Mouse (Mus musculus): ENCODE data around the gene Dtx2.

Gene Dtx2

DNA sequence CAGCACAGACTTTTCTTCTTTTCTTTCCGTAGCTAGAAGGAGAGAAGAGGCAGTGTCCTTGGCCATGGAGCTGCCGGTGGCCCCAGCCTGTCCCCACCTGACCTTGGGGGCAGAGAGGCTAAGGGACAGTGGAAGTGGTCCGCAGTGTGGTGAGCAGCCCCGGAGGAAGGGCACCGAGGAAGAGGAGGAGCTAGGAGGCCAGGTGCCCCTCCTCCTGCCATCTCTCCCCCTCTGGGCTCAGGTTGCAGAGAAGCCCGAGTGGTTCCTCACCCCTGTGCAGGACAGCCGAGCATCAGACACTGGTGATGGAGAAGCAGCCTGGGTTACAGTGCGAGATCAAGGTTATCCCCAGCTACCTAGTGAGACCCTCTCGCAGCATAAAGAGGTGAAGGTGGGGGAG, 20.2 kb upstream of the Dtx2 start, which contains the start of gene Ssc4d:
Ssc4d (minus strand) TSS at position 167 of the 400 bp plus-strand sequence.
- in situ Hi-C loops (cut with MboI, MseI), result no loop called here

GRCm38 (mm10) chr5:135975893-135976668, 18.5 kb upstream of the Dtx2 start:
- in situ Hi-C loops (cut with MboI, MseI), result no loop called here

- in situ Hi-C loops (cut with MboI, MseI), result no loop called here
These were observed 15.2 kb upstream of the Dtx2 start for GRCm38 (mm10) chr5:135979381-135979780.

DNA sequence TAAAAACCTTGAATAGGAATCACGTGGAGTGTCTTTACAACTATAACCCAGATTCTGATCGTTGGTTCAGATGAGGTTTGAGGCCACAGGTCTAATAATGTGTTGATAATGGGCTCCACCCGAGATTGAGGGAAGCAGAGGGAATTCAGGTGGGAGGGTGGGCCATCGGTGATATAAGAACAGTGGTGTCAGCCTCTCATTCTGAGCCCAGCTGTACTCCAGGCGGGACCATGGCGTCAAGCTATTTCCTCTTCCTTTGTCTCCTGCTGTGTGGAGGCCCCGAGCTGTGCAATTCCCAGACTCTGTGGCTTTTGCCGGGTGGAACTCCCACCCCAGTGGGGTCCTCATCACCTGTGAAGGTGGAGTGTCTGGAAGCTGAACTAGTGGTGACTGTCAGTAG, 14.7 kb upstream of the Dtx2 start, which contains the start of gene Zp3:
Zp3 (plus strand) TSS at position 196 of the 400 bp plus-strand sequence.
- in situ Hi-C loops (cut with MboI, MseI), result loop anchor here (5.0 kb wide), 1 partner anchor 77 kb away; no protein-coding TSS in a partner anchor

DNA sequence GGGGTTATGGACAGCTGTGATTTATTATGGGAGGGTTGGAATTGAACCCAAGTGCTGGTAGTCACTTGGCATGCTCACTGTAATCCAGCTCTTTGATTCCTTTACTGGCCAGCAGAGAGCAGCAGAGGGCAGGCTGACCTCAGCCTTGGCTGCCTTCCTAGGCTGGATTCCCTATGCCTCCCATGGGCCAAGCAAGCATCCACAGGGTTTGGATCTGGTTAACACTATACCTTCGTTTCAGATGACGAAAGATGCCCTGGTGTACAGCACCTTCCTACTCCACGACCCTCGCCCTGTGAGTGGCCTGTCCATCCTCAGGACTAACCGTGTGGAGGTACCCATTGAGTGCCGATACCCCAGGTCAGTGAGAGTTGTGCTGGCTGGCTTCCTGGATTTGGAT, 12.2 kb upstream of the Dtx2 start:
- in situ Hi-C loops (cut with MboI, MseI), result loop anchor here (5.0 kb wide), 1 partner anchor 75 kb away; no protein-coding TSS in a partner anchor

- in situ Hi-C loops (cut with MboI, MseI), result loop anchor here (5.0 kb wide), 1 partner anchor 73 kb away; no protein-coding TSS in a partner anchor
These were observed 10.0 kb upstream of the Dtx2 start for GRCm38 (mm10) chr5:135984546-135985044.

- in situ Hi-C loops (cut with MboI, MseI), result no loop called here
These were observed 7.4 kb upstream of the Dtx2 start for GRCm38 (mm10) chr5:135987248-135987647.

- in situ Hi-C loops (cut with MboI, MseI), result no loop called here
These were observed 4.0 kb upstream of the Dtx2 start for GRCm38 (mm10) chr5:135990601-135991000.

- in situ Hi-C loops (cut with MboI, MseI), result no loop called here
These were observed 1.1 kb upstream of the Dtx2 start for GRCm38 (mm10) chr5:135993381-135993965.

- in situ Hi-C loops (cut with MboI, MseI), result no loop called here
These were observed 270 bp upstream of the Dtx2 start for GRCm38 (mm10) chr5:135994335-135994724.

DNA sequence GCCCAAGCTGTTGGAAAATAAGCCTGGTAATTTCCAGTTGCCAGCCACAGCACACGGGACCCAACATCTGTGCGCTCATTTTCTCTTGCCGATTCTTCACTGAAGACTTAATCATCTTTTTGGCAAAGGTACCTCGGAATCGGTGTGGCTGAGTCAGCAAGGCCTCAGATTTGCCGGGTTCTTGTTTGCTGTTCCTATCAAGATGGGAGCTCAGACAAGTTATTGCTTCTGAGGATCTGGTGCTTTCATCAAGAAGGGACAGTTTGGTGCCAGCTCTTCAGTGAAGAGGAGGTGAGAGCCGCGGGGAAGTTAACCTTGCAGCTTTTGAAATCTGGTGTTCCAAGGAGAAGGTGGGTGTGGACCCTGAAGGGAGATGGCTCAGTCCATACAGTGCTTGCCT, 1.6 kb downstream of the Dtx2 start:
- in situ Hi-C loops (cut with MboI, MseI), result no loop called here

DNA sequence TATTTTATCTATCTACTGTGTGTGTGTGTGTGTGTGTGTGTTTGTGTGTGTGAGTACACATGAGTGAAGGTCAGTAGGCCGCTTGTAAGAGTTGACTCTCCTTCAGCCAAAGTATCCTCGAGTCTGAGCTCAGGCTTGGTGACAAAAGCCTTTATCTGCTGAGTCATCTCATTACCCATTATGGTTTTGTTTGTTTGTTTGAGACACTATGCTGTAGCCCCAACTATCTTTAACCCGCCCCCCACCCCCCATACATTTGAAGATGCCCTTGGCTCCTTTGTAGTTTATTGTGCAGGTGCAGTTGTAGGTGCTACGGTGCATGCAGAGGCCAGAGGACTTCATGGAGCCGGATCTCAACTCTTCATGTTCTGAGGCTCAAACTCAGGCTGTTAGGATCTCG, 6.6 kb downstream of the Dtx2 start:
- in situ Hi-C loops (cut with MboI, MseI), result no loop called here

DNA sequence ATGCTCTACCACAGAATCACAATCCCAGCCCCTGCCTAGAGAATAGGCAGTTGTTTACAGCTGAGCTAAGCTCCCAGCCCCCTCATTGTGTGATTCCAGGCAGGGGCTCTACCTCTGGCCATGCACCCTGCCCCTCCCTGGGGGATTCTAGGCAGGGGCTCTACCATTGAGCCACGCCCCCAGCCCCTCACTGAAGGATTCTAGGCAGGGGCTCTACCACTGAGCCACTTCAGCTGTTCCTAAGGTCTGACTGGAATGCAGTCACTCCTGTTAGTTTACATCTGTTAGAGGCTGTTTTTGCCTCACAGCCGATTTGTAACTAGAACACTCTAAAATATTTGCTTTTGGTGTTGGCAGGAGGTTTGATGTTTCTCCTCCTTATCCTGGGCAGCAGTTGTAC, 7.7 kb downstream of the Dtx2 start:
- in situ Hi-C loops (cut with MboI, MseI), result no loop called here

- in situ Hi-C loops (cut with MboI, MseI), result no loop called here
These were observed 8.2 kb downstream of the Dtx2 start for GRCm38 (mm10) chr5:136002751-136003151.

DNA sequence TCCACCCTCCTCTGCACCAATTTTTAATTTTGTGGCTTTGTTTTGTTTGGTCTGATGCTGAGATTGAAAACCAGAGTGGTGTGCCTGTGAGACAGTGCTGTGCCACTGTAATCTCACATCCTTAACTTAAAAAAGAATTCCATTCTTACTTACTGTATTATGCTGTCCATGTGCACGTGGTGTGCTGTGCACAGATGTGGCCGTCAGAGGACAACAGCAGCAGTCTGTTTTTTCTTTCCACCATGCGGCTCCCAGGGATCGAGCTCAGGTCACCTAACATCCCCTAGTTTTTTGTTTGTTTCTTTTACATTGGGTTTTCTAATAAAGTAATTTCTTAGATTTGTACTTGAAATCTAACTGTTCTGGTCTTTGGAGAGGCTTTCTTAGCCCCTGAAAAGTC, 9.9 kb downstream of the Dtx2 start:
- in situ Hi-C loops (cut with MboI, MseI), result no loop called here

- in situ Hi-C loops (cut with MboI, MseI), result no loop called here
These were observed 13.1 kb downstream of the Dtx2 start for GRCm38 (mm10) chr5:136007745-136008144.

DNA sequence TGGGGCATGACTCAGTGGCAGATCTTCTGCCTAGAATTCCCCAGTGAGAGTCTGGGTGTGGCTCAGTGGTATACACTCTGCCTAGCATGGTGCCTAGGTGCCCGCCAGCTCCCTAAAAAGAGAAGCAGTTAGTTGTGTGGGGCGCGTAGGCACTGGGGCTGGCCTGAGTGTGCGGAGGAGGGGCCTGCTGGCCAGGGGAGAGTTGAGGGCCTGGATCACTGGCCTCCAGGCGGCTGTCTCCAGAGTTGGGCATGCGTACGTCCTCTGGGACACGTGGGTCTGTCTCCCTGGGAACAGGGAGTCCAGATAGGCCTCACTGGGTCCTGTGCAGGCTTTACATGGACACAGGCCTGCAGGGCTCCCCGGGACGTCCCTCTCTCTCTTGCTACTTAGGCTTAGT, 20.3 kb downstream of the Dtx2 start:
- in situ Hi-C loops (cut with MboI, MseI), result no loop called here

GRCm38 (mm10) chr5:136015586-136015985, 21.0 kb downstream of the Dtx2 start:
- in situ Hi-C loops (cut with MboI, MseI), result no loop called here

DNA sequence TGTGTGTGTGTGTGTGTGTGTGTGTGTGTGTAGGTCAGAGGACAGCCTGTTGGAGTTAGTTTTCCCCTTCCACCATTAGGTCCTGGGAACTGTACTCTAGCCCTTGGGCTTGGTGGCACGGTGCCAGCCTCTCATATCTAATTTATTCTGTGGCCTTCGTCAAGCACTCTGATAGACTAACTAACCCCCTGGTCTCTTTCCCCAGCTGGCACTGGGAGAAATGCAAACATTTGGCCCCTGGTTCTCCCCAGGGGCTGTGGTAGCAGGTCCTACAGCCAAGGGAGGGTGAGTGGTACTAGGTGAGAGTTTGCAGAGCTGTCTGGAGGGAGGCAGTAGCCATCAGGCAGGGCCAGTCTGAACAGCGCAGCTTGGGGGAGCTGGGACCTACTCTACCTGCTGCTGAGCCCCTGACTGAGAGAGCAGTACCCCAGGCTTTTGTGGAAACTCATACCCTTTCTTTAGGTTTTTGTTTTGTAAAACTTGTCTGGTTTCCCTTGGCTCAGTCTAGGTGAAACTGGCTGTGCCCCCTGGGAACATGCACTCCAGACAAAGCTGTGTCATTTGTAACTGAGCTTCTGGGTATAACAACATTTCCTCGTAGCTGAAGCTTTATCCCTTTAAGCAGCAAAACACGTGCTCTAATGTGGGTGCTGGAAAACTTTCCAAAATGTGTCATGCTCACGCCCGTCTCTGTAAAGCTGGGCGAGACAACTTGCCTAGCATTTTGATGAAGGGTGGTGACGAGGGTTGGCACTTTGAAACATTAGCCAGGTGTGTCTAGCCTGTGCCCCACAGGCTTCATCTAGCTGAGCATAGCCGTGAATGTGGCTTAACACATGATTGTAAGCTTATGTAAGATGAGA, 21.6 kb downstream of the Dtx2 start:
- in situ Hi-C loops (cut with MboI, MseI), result no loop called here

DNA sequence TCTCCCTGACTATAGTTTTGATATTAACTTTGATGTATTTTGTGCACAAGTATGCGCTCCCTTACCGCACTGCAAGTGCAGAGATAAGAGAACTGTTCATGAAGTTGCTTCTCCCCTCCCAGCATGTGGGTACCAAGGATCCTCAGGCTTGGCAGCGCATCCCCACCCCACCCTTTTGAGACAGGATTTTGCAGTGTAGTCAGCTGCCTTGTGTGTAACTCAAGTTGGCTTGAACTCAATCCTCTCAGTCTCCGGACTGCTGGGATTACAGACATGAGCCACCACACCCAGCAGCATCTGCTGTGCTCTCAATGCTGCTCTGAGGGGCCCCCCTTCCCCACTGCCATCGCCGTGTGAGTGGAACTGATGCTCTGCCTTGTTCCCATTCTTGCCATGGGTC, 22.7 kb downstream of the Dtx2 start:
- in situ Hi-C loops (cut with MboI, MseI), result no loop called here

DNA sequence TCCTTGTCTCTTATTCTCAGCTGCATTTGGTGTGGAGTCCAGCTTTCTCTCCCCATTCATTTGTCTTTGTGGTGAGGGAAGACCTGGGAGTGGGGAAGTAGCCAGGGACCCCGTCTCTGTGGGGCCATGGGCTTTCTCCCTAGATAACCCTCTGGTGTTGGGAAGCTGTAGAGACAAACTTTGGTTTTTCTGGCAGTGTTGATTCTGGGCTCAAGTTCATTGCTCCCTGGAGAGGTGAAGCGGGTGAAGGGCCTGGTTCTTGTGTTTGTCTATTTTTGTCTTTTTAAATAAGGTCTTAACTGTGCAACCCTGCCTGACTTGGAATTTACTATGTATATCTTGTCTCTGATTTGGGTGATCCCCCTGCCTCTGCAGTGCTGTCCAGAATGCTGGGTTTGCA, 24.1 kb downstream of the Dtx2 start:
- in situ Hi-C loops (cut with MboI, MseI), result no loop called here

DNA sequence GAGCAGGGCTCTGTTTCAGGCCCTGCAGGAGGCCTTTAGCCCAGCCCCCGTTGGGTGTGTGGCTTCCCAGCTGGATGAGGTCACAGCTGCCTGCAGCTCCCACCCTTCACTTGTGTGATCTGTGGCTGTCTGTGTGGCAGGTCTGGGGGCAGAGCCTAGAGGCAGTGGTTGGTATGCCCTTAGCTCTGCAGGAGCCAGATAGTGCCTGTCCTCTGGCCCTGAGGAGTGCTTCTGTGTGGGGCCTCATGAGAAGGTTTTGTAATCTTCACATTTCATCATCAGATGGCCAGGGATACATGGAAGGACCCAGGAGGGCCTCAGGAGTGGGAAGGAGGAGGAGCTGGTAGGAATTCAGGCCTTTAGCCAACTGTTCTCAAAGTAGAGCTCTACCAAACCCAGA, 25.3 kb downstream of the Dtx2 start:
- in situ Hi-C loops (cut with MboI, MseI), result no loop called here

Measured in T-helper 2 cell (primary cell).